Mouse (Mus musculus) 416B (cell line): ENCODE measurements at regions not wholly inside any gene's neighbourhood (a gene's known extent, or its start where the extent isn't known, plus 50 kb on each side); places are given as distances from the start of the nearest gene placed in this dataset.
A peak's percentile ranks its signal among the peaks of the same experiment; 100 is the strongest.

ENCODE experiments used
- DNase-seq: peaks from one replicate; pipeline ENCODE4 v3.0.0; 2011; ENCODE audit warnings: low read depth

GRCm38 (mm10) chrX:58445624-58446323 lies 423.3 kb downstream of the Zic3 start:
- DNase-seq: no peak

GRCm38 (mm10) chrX:58447605-58448004 lies 425.1 kb downstream of the Zic3 start:
- no peak for DNase-seq

DNA sequence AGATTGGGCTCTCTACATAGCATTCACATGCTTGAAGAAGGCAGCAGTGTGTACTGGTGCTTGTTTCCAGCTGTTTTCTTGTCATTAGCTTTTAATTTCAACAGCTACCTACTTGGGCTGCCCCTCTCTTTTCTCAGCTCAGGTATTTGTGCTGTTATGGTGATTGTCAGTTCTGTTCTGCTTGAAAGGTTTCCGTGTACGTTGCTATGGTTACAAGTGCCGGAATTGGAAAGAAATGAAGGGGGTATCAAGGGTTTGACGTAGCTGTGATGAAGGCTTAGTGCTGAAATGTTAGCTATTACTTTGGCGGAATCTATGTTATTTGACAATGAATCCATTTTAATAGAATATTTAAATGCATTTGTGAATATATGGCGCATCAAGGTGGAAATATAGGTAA lies 439.5 kb upstream of the 4930550L24Rik start:
- no peak for DNase-seq

DNA sequence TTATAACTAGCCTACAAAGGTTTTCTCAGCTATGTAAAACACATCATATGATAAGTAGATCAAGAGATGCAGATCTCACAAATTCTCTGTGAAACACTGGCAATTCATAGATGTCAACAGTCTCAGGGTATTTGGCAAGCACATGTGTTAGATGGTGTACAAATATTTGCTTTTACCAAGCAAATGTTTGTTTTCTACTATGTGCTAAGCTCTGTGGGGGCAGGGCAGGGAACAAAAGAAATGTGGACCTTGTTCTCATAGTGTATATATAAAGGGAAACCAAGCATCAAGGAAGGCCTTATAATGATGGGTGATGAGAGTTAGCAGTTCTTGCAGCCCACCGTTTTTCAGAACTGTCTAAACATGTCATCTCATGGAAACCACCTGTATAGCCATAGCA lies 438.2 kb upstream of the 4930550L24Rik start:
- DNase-seq: no peak

DNA sequence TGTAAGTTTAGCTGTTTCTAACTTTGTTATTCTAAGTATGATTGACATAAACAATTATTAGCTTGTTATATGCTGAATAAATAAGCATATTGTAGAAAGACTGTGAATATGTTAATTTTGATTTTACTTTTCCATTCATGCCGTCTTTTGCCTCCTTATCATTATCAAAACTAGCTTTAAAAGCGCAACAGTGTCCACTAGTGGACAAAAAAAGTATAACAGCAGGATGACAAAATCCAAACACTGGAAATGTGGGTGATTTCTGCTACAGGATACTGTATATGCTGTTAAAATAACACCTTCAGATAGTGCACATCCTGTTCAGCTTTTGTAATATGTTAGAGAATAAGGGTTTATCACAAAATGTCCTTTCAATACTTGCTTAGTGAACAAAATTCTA lies 418.3 kb upstream of the 4930550L24Rik start:
- DNase-seq: peak; percentile 2

DNA sequence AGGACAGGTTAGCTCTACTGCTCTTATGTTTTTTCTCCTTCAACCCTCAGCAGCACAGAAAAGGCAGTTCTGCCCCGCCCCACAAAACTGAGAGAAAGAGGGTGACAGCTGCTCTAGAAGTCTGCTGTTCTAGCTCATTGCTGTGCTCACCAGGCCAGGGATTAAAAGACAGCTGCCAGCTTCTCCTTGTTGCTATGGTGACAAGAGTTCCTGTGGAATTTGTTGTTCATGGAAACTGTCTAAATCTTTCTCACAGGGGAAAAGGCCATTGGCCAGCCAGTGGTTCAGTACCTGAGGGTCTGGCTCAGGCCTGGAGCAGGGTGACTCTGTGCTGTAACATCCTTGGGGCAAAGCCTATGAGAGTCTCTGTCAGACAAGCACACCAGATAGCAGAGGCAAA lies 405.6 kb upstream of the 4930550L24Rik start:
- DNase-seq: no peak

- DNase-seq: peak; percentile 12
Observed at GRCm38 (mm10) chrX:58514925-58515324, 394.2 kb upstream of the 4930550L24Rik start.
